Mouse (Mus musculus) right cerebral cortex, postnatal 10 days (tissue): Measurements from ENCODE around the gene 1500009C09Rik.
A peak's percentile ranks its signal among the peaks of the same experiment; 100 is the strongest.
"Not testable (repeated sequence)": the region's sequence is repeated elsewhere in the genome, so short reads cannot be mapped to it uniquely, and the experiment has no call there.

Experiments used
- DNase-seq, 2 experiments: peaks; one replicate each; pipeline ENCODE4 v3.0.0; 2021; ENCODE audit warnings: low spot score in 2 of 2

Gene 1500009C09Rik

DNA sequence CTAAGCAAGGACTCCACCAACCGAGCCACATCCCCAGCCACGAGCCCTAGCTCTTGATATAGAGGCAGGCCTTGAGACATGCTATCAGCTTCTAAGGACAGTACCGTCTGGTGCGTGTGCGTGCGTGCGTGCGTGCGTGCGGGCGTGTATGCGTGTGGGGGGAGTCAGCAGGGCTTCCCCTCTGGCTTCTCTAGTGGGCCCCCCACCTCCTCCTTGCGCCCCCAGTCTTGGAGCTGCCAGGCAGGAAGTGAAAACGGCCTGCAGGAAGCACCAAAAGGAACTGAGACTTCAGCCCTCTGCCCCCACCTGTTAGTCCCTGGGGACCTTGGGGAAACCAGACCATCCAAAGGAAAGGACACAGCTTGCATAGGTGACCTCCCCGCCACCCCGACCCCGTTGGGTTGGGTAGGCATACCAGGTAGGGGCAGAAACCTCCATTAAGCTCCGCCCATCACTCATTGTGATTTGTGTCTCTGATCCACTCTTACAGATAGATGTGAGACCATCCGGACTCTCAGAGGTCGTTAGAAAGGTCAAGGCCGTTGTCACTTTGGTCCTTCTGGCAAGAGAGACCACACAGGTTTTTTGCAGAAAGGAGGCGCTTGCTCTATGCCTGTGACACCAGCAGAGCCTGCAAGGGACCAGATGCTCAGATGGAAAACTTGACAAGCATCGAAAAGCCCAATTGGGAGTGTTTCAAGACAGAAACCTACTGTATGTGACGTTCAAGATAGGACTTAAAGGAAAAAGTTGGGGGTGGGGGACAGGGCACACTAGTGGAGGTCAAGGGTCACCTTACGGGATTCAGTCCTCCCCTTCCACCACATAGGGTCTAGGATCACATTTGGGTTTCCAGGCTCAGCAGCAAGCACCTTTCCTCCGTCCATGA lies 33.2 kb upstream of the 1500009C09Rik start:
- DNase-seq: no peak

DNA sequence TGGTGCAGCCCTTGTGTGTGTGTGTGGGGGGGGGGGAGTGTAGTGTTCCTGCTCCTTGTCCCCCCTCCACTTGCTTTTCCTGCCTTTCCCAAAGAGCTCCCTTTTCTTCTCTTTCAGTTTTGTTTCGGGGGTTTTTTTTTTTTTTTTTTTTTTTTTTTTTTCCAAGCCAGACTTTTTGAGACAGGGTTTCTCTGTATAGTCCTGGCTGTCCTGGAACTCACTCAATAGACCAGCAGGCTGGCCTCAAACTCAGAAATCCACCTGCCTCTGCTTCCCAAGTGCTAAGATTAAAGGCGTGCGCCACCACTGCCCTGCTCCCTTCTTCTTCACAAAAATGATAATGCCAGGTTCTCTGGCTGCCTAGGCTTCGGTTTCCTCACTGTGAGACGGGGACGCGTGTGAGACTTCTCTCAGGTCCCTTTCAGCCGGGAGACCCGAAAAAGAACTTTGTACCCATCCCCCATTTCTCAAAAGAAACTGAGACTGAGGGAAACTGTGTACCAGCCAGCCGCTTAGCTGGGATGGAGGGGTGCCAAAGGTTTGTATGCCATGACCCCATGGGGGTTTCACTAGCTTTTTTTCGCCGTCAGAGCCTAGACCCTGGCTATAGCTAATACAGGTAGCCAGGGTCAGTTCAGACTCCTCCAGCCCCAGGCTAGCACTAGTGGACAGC lies 32.1 kb upstream of the 1500009C09Rik start:
- no peak for DNase-seq

DNA sequence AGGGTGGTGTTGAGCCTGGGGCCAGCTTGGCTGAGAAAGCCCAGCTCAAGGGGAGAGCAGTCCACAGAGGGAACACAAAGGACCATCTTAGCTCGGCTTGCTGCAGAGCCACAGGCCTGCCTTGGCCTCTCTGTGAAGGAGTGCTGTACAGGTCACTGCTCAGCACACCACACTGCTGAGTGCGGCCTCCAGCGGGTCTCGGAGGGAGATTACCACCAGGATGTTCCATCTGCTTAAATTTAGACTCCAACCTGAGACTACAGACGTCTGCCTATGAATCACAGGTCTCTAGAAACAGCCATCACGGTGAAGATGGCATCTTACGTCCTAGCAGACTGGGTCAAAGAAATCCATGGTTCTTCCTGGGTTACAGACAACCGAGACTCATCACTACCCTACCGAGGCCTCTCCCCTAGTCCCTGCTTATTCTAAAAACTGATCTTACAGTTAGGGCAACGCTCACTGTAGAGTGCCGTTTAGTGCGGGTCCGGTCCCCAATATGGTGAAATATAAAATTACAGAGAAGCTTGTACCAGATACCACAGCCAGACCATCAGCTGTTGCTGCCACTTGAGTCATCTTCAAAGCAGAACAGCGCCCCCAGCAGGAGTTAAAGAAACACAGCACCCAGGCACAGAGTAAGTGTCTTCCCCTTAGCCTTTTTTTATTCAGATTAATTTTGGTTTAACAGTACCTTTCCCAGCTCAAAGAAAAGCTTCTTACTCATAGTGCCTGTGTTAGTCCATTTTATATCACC lies 30.9 kb upstream of the 1500009C09Rik start:
- DNase-seq: no peak

DNA sequence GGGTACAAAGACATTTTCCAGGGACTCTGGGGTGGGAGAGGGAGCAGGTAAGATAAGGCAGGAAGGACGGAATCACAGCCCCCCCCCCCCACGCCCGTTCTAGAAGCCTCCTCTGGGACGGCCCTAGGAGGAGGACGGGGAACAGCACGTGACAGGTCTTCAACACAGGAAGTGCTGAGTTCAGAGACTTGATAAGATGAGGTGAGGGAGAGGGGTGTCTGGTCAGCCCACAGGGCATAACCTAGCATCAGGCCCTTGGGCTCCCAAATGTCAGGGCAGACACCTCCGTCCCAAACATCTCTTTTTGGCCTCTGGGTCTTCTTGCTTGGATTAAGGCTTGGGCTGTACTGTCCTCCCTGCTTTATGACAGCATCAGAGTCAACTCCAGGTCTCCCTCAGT lies 28.9 kb upstream of the 1500009C09Rik start:
- no peak for DNase-seq

DNA sequence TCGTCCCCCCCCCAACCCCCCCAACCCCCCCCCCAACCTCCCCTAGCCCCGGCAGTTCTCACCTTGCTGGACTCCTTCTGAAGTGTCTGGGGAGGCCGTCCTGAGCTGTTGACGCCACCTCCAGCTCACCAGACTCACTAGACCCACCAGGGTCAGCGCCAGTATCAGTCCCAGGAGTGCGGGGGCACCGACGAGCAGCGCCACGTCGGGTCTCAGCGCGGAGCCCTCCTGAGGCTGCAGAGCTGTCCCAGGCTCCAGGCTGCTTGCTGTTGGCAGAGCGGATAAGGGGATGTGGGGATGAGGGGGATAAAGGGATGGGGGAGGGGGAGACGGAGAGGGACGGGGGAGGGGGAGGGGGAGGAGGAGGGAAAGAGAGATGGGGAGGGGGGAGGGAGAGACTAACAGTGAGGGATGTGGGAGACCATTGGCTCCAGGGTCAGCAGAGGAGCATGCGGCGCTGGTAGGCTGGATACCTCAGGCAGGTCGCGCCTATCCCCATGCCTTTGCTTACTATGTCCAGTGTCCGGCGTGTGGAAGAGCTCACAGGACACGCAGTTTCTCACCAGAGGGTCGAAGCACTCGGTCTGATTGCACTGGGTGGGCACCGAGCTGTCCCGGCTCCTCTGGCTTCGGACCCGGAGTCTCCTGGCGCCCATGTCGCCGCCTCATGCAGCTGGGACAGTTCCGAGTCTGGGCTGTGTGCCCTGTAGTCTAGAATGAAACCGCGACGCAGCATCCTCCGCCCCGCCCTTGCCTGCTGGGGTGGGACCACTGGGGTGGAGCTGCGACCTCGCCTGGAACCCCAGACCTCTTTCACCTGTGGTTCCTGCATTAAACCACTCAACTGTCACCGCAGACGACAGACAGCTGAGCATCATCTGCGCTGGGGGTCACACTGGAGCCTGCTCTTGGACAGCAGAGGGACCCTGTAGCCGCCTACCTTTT lies 28.3 kb upstream of the 1500009C09Rik start, which contains the start of gene Tnfrsf13c:
Gene Tnfrsf13c (minus strand): TSS at position 713 of the 945 bp plus-strand sequence.
- DNase-seq: peak in 1 of 2 experiments; percentile 57

DNA sequence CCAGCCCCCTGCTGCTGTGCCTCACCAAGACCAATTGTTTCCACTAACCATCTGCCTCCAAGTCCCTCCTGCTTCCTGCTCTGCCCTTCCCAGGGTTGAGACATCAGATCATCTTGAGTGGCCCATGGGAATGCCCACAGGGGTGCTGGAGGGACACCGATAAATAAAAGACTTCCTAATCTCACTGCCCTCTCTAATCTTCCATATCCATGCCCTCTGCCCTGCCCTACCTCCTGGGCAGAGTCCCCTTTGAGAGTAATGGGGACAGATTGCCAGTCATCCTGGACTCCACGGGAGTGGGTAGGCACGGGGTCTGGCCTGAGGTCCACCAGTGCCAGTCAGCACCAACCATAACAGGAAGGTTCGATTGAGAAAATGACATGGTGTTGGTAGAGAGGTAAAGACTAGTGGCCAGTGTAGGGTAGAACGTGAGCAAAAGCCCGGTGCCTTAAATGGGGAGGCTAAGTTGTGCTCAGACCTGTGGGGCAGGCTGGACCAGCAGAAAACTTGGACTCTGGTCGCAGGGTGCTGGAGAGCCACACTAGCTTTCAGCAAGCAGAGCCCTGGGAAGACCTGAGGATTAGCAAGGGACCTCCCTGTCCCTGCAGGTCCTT lies 27.5 kb upstream of the 1500009C09Rik start:
- DNase-seq: no peak

DNA sequence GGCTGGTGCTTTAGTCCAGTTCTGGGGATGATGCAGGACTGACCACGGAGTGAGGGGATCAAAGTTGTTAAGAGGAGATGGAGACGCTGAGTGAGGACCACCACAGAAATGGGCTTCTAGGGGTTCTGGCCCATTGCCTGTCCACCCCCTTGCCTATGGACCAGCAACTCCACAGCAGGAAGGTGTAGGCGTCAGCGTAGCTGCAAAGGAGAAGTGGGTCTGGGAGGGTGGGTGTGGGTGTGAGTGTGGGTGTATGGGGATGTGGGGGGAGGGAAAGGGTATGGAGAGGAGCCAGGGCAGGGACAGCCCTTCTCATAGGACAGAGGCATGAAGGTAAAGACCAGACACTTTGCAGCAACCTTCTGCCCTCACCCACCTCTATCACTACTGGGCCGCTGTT lies 26.4 kb upstream of the 1500009C09Rik start:
- no peak for DNase-seq

DNA sequence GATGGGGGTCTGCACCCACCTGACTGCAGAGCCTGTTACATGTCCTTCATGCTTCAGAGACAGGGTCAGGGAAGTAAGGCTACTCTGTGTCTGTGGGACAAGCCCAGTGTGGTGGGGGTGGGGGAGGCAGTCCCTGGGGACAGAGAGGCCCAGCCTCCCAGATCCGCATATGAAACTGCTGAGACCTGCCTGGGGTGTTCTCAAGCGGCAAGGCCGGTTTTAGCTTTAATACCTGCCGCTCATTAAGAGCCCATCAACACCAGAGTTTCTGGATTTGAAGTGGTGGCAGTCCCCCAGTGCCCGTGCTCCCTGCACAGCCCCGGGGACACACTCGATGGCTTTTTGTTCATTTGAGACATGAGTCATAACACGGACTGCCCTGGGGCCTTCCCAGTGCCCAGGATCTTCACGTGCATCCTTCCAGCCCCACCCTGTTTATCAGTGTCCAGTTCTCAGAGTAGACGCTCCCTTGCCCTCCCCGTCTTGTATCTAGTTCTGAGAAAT lies 22.6 kb upstream of the 1500009C09Rik start:
- no peak for DNase-seq

DNA sequence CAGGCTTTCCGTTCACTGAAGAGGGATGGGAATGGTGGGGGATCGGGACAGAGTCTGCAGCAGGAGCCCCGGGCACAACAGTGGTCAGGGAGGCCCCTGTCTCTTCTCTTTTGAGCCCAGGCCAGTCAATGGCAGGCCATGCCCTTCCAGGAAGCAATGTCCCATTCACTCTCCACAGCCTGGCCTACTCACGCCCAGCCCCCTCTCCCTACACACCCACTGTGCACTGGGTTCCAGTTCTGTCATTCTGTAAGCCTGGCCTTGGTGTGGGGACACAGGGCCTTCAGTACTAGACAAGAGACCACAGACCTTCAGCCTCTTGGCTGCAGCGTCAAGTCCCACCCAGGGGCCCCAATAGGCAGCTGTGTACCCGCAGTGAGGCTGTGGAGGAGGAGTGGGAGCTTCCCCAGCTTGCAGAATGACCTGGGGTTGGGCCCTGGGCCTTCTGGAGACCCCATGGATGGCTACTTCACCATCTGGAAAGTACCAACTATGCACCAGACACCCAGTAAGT lies 22.0 kb upstream of the 1500009C09Rik start:
- no peak for DNase-seq

DNA sequence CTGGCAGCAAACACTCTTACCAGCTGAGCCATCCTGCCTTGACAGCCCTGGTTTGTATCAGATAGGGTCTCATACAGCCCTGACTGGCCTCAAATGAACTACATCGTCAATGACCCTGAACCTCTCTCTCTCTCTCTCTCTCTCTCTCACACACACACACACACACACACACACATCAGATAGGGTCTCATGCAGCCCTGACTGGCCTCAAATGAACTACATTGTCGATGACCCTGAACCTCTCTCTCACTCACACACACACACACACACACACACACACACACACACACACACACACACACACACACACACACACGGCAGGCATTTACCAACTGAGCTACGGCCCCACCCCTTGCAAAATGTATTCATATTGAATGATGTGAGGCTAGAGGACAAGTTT lies 21.1 kb upstream of the 1500009C09Rik start:
- DNase-seq: no peak

DNA sequence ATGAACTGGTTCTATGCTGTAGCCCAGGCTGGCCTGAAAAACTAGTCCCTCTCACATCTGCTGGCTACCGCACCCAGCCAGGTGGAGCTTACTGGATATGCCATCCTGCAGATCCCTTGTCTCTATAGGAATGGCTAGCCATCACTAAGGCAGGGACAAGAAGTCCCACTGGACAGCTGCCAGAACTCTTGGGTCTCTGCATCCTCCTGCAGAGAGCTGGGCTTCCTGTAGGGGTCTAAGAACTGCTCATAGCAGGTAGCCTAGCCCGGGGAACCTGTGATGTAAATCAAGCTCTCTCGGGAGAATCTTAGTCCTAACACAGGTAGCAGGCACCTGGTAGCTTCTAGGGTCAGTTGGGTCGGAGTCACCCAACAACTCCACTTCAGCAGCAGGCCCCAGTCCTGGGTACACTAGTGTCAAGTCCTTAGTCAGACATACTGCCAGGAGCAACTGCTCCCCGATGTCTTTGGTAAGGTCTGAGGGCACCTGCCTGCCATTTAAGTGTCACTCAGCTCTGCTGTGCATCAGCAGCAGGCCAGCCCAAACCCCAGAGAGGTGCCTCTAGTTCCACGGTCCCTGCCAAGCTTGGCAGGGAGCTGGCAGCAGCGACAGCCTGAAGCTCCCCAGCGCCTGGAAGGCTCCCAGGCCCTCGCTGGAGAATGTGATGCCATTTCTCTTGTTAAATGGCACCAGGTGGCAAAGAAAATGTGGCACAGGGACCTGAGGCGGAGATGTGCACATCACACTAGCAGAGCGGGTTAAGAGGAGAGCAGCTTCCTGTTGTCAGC lies 20.4 kb upstream of the 1500009C09Rik start:
- peak; percentile 73 for DNase-seq

DNA sequence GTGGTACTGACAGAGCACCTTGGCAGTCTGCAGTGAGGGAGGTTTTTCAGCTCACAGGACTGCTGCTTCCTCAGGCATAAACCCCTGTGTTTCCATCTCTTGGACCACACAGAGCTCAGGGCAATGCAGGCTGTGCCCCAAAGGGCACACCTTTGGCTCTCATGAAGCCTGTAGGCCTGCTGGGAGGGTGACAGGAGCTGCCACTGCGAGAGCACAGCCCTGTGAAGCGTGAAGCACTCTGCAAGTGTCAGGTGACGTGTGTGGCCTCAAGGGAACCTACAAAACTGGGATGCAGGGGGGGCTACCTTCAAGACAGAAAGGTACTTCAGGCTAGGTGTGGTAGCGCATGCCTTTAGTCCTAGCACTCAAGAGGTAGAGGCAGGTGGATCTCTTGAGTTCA lies 19.5 kb upstream of the 1500009C09Rik start:
- DNase-seq: no peak

DNA sequence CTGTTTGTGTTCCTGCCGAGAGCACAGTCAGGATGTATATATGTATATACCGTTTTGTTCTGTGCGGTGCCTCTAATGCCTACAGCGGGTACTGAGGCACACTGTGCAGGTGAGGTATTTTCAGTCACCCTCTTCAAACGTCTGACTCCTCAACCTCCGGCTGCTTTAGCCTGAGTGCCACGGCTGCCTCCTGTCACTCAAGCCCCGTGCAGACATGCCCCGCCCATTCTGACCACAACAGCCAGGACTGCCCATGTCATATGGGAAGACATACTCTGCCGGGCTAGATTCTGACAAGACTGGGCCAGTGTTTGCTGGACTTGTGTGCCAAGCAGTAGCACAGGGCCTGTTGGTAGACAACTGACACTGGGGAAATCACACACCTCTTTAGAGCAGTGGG lies 16.5 kb upstream of the 1500009C09Rik start:
- DNase-seq: no peak

DNA sequence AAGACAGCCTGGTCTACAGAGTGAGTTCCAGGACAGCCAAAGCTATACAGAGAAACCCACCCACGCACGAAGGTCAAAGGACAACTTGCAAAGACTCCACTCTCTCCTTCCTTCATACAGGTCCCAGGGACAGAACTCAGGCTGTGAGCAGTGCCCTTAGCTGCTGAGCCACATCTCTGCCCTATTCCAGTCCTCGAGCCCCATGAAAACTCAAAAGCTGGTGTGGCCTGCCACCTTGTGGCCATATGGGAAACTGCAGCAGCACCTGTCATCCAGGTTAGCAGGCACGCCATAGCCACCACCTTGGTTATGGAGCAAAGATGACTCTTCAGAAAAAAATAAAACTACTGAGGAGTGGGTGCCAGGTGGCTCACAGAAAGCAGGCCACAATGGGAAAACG lies 15.6 kb upstream of the 1500009C09Rik start:
- DNase-seq: peak; percentile 81 to 87

DNA sequence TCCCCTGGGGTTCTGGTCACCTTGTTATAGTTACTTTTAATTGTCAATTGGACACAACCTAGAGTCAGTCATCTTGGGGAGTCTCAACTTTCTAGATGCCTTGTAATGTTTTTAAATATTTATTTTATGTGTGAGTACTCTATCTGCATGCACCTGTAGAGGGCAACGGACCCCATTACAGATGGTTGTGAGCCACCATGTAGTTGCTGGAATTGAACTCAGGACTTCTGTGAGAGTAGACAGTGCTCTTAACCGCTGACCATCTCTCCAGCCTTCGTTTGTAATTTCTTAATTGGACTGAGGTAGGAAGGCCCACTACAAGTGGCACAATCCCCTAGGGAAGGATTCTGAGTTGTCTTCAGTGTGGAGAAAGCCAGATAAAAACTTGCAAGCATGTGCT lies 8.9 kb upstream of the 1500009C09Rik start:
- no peak for DNase-seq

DNA sequence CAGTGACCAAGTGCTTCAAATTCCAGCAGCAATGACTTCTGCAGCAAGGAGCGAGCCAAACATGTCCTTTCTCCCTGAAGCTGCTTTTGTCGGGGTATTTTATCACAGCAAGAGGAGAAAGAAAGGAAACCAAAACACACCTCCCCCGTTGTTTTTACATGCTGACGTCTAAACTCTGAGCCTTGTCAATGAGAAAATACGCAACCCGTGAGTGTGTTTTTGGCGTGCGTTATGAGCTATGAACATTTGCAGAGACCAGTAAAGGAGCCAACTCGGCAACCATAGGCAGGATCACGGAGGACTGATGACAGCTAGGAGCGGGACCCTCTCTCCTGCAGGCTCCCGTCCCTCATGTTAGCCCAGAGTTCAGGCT lies 8.5 kb upstream of the 1500009C09Rik start:
- no peak for DNase-seq

DNA sequence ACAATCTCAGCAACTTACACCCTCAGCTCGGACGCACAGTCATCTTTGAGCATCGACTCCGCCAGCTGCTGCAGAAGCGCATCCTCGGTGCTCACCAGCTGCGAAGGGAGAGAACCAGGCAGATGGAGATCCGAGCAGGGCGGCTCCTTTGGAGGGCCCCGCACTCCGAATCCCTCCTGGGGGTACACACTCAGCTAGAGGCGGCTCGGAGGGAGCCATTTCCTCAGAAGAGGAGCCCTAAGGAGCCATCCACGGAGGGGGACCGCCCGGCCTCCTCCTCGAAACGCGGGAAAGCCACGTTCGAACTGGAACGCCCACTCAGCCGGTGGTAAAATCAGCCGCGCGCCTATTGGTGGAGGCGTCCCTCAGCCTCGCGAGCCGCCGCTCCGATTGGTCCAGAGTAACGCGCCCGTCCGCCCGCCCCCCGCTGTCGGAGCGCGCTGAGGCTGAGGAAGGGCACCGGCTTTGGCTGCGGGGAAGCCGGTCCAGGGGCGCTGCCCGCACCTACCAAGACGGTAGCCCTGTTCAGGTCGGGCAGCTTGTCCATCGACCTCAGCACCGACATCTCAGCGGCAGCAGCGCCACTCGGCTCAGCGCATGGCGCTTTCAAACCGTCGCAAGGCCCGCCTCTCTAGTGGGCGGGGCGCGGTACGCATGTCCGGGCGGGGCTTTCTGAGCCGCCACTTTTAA lies 7.9 kb upstream of the 1500009C09Rik start, which contains the start of gene Cenpm:
Gene Cenpm (minus strand): TSS at position 634 of the 690 bp plus-strand sequence.
- peak; percentile 96 to 97 for DNase-seq

DNA sequence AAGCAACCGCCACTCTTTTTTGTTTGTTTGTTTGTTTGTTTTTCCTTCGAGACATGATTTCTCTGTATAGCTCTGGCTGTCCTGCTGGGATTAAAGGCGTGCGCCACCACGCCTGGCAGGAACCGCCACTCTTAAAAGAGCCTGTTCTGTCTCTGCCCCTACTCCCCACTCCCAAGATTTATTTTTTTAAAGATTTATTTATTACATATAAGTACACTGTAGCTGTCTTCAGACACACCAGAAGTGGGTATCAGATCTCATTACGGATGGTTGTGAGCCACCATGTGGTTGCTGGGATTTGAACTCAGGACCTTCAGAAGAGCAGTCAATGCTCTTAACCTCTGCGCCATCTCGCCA lies 7.4 kb upstream of the 1500009C09Rik start:
- DNase-seq: not testable (repeated sequence)
